Mouse (Mus musculus): ENCODE data around the gene Cdc7. TPM values are rescaled to one million over a fixed set of nuclear protein-coding genes. Genes with fewer than 3 reads are reported as not detected.

The Cdc7 gene
- 27.6 and 30.2 TPM in 2 replicates for polyA plus RNA-seq (2015; fragmentation: Nextera tagmentation; extraction: Ambion mirVana)

DNA sequence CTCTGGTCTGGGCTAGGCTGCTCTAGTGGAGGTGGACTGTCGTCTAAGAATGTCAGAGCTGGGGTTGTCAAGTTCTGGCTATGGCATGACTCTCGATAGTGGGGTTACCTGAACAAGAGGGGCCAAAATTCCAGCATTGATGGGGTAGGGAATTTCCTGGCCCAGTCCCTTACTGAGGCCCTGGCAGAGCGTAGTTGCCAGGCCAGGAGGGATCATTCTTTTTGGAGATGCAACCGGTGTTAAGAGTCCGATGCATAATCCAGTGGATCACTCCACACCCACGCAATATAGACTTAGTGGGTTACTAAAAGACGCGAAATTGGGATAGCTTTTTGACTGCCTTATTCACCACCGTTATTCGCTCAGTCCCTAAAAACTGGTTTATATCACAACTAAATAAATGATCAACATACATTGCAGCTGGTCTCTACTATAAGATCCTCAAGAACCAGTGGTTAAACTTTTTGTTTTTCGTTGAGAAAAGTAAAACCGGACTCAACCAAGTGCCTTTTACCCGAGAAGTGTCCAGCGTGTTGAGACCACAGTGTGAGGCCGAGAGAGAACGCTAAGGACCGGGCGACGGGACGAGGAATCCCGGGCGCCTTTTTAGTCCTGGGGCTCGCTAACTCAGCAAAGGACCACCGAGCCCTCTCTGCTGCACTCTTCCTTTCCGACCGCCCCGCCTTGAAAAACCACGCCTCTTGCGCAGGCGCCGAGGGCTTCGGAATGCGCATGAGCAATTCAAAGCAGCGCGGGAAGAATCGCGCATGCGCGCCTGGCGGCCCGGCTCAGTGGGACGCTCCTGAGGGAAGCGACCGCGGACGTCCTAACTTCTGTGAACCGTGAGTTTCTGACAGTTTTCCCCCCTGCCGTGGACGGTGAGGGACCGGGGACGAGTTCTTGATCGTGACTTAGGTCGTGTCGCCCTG, at the start of gene Cdc7:
Cdc7 (plus strand) TSS at position 739 of the 929 bp plus-strand sequence.

GRCm38 (mm10) chr5:106925488-106926368, 38.4 kb upstream of the Cdc7 start, which contains the start of gene Hfm1:
Gene Hfm1 (minus strand): TSS chr5:106926321.

Other genes with a start within 250 kb of the Cdc7 start
- gene Hfm1, start 38.0 kb upstream of the Cdc7 start, polyA plus RNA-seq (2015; fragmentation: Nextera tagmentation; extraction: Ambion mirVana) = 0.23 TPM in 2 replicates